In the genomic region with DNA sequence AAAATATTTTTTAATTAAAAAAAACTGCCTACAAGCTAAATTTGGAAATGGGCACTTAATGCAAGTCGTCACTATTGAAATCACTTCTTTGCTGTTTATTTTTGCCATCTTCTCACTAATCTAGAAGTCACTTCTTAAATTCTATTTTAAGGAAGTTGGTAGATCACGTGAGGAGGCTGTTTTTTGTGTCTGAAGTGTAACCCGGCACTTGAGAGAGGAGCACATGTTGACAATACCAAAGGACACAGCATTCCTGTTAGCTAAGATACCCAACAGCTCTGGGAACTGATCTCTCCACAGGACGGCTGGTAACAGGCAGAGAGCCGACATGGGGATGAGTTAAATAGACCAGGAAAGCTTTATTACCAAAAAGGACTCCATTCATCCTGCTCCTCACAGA, we compare ENCODE assay signal across 16 mouse cellular contexts.
DNase-seq lines count a peak whose midpoint lies in the region; ATAC-seq and TF ChIP-seq lines count a peak whose summit lies in the region.
"Had no signal": no experiment of that assay in that cellular context is flagged by ENCODE, and none has a peak within 500 bp of the region (broad histone marks: within the 10 kb centered on the region; RNA-seq: fewer than 3 reads in every experiment).

No protein-coding gene starts in this region.

- no peaks in the 10 kb centered on the region for H3K36me3 ChIP-seq in embryonic facial prominence, embryonic 14.5 days (ENCODE audit: control insufficient read depth, insufficient read depth, low read length)
- H3K36me3 ChIP-seq in embryonic facial prominence, embryonic 10.5 days (replicated peaks): no peaks in the 10 kb centered on the region; the same call in 1 of the 2 replicates
- H3K36me3 ChIP-seq in heart, embryonic 15.5 days: no peaks in the 10 kb centered on the region
- H3K36me3 ChIP-seq in hindbrain, postnatal 0 days (ENCODE audit: insufficient read depth, low read length): no peaks in the 10 kb centered on the region
- H3K36me3 ChIP-seq: intestine, embryonic 15.5 days; liver, embryonic 12.5 days; lung, embryonic 15.5 days had no signal

- no peak for DNase-seq in embryonic facial prominence, embryonic 14.5 days (ENCODE audit: low spot score)
- no peak for DNase-seq in embryonic facial prominence, embryonic 10.5 days (ENCODE audit: low spot score)
- no peak for DNase-seq in layer of hippocampus, adult 2 months (ENCODE audit: low spot score in 2 of 2)
- no peak for DNase-seq in layer of hippocampus, adult 9-11 months
- DNase-seq in B cell, adult 2 months: peak; percentile 22 to 38
- no peak for DNase-seq in hindbrain, postnatal 0 days (ENCODE audit: low spot score)
- DNase-seq: adrenal gland, postnatal 10 days; gastrocnemius, postnatal 25 days; layer of hippocampus, postnatal 36 days; thymus, postnatal 14 days had no signal

- 38% methylated on average over 5 of the region's 5 CpGs for WGBS in embryonic facial prominence, embryonic 14.5 days
- WGBS in embryonic facial prominence, embryonic 10.5 days: 41% methylated on average over 5 of the region's 5 CpGs
- 28% methylated on average over 5 of the region's 5 CpGs for WGBS in heart, embryonic 15.5 days
- 47% methylated on average over 5 of the region's 5 CpGs for WGBS in hindbrain, postnatal 0 days

- H3K27ac ChIP-seq in embryonic facial prominence, embryonic 14.5 days (replicated peaks; ENCODE audit: low read depth, low read length): peak overlapping the region; percentile 77
- H3K27ac ChIP-seq in embryonic facial prominence, embryonic 10.5 days (replicated peaks): no peak overlapping the region
- H3K27ac ChIP-seq in layer of hippocampus, adult 2 months: peak overlapping the region; percentile 92
- peak overlapping the region; percentile 80 for H3K27ac ChIP-seq in heart, embryonic 15.5 days
- no peak overlapping the region for H3K27ac ChIP-seq in hindbrain, postnatal 0 days
- H3K27ac ChIP-seq: intestine, embryonic 15.5 days; liver, embryonic 12.5 days had no signal

- no peaks in the 10 kb centered on the region for H3K27me3 ChIP-seq in embryonic facial prominence, embryonic 14.5 days (replicated peaks; ENCODE audit: control insufficient read depth, insufficient read depth, low read length)
- no peaks in the 10 kb centered on the region for H3K27me3 ChIP-seq in embryonic facial prominence, embryonic 10.5 days (replicated peaks; ENCODE audit: low read depth, poor library complexity, severe bottlenecking)
- H3K27me3 ChIP-seq in heart, embryonic 15.5 days: no peaks in the 10 kb centered on the region
- no peaks in the 10 kb centered on the region for H3K27me3 ChIP-seq in hindbrain, postnatal 0 days (ENCODE audit: insufficient read depth, low read length)
- H3K27me3 ChIP-seq: hindbrain, embryonic 13.5 days; intestine, embryonic 15.5 days; liver, embryonic 12.5 days; lung, embryonic 15.5 days had no signal

- H3K4me2 ChIP-seq in embryonic facial prominence, embryonic 14.5 days (ENCODE audit: low read depth, low read length): no peak overlapping the region
- H3K4me2 ChIP-seq in heart, embryonic 15.5 days: no peak overlapping the region
- no peak overlapping the region for H3K4me2 ChIP-seq in hindbrain, postnatal 0 days (ENCODE audit: low read depth, low read length)
- H3K4me2 ChIP-seq: hindbrain, embryonic 13.5 days; intestine, embryonic 15.5 days; liver, embryonic 12.5 days; lung, embryonic 15.5 days had no signal

- peaks cover 40% of the 10 kb centered on the region for H3K4me1 ChIP-seq in embryonic facial prominence, embryonic 14.5 days (ENCODE audit: control insufficient read depth, insufficient read depth, low read length)
- H3K4me1 ChIP-seq in embryonic facial prominence, embryonic 10.5 days: peaks cover 53% of the 10 kb centered on the region
- peaks cover 69% of the 10 kb centered on the region for H3K4me1 ChIP-seq in heart, embryonic 15.5 days (replicated peaks)
- H3K4me1 ChIP-seq in hindbrain, postnatal 0 days (ENCODE audit: insufficient read depth, low read length): no peaks in the 10 kb centered on the region

- no peak overlapping the region for H3K4me3 ChIP-seq in embryonic facial prominence, embryonic 14.5 days (ENCODE audit: low read depth, low read length)
- no peak overlapping the region for H3K4me3 ChIP-seq in embryonic facial prominence, embryonic 10.5 days
- H3K4me3 ChIP-seq in layer of hippocampus, adult 2 months: no peak overlapping the region
- no peak overlapping the region for H3K4me3 ChIP-seq in heart, embryonic 15.5 days
- H3K4me3 ChIP-seq in hindbrain, postnatal 0 days (ENCODE audit: low read length): no peak overlapping the region
- H3K4me3 ChIP-seq: hindbrain, embryonic 13.5 days; intestine, embryonic 15.5 days; liver, embryonic 12.5 days; lung, embryonic 15.5 days had no signal

- H3K9me3 ChIP-seq in embryonic facial prominence, embryonic 14.5 days (ENCODE audit: control insufficient read depth, low read length): no peaks in the 10 kb centered on the region
- no peaks in the 10 kb centered on the region for H3K9me3 ChIP-seq in embryonic facial prominence, embryonic 10.5 days
- H3K9me3 ChIP-seq in heart, embryonic 15.5 days (replicated peaks): no peaks in the 10 kb centered on the region
- no peaks in the 10 kb centered on the region for H3K9me3 ChIP-seq in hindbrain, postnatal 0 days (ENCODE audit: low read length)
- H3K9me3 ChIP-seq: hindbrain, embryonic 13.5 days; intestine, embryonic 15.5 days; liver, embryonic 12.5 days; lung, embryonic 15.5 days had no signal

- no peak for ATAC-seq in embryonic facial prominence, embryonic 14.5 days (ENCODE audit: low read depth)
- ATAC-seq in heart, embryonic 15.5 days (replicated peaks; ENCODE audit: insufficient number of reproducible peaks, insufficient read depth, low FRiP score, low read depth): no peak
- no peak for ATAC-seq in hindbrain, postnatal 0 days
- ATAC-seq in erythroblast, adult 5-6 weeks (replicated peaks; ENCODE audit: low FRiP score, poor library complexity, severe bottlenecking): no peak
- ATAC-seq: intestine, embryonic 15.5 days; liver, embryonic 12.5 days had no signal

- no peak for TF ChIP-seq CTCF in layer of hippocampus, adult 2 months (conservative IDR thresholded peaks at IDR 0.05)
- no peak for TF ChIP-seq CTCF in hindbrain, postnatal 0 days (IDR thresholded peaks at IDR 0.05; ENCODE audit: low read depth)

- H3K9ac ChIP-seq in embryonic facial prominence, embryonic 14.5 days (ENCODE audit: low read depth, low read length): no peak overlapping the region
- no peak overlapping the region for H3K9ac ChIP-seq in heart, embryonic 15.5 days
- H3K9ac ChIP-seq in hindbrain, postnatal 0 days (replicated peaks; ENCODE audit: low read length): no peak overlapping the region
- H3K9ac ChIP-seq: hindbrain, embryonic 13.5 days; intestine, embryonic 15.5 days; liver, embryonic 12.5 days; lung, embryonic 15.5 days had no signal

Comparison
In these comparisons a context has a peak if more than half of its experiments do, and no peak if none do; other contexts are left out.
1. H3K27ac ChIP-seq: peak in embryonic facial prominence, embryonic 14.5 days (single experiment), layer of hippocampus, adult 2 months (single experiment) and heart, embryonic 15.5 days (single experiment); none in embryonic facial prominence, embryonic 10.5 days (single experiment) and hindbrain, postnatal 0 days (single experiment).
2. DNase-seq: peak in B cell, adult 2 months (2 of 2); none in embryonic facial prominence, embryonic 14.5 days (single experiment), embryonic facial prominence, embryonic 10.5 days (single experiment), layer of hippocampus, adult 2 months (0 of 2), layer of hippocampus, adult 9-11 months (single experiment) and hindbrain, postnatal 0 days (single experiment).